Mouse (Mus musculus) E14TG2a.4 (cell line): ENCODE data around the gene Satb2.

ENCODE experiments used
- CTCF ChIP-seq: conservative IDR thresholded peaks from 2 replicates; pipeline ENCODE4 v1.5.1; 2014; ENCODE audit warnings: low read length
- POU5F1 ChIP-seq: IDR thresholded peaks from 2 replicates; pipeline ENCODE4 v1.6.1; 2014; ENCODE audit warnings: low read length, borderline replicate concordance

DNA sequence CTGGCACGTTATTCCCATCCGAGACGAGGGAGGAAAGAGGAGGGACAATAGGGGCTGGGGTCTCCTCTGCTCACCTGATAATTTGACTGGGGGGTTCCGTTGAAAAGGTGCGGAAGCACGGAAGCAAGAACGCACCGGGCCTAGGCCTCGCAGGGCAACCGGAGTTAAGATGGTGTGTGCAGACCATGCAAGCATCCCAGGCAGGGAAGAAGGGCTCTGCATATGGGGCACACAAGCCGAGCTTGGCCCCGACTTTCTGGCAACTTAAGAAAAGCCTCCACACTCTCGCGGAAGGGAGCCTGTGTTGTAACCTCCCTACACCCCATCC lies 6.0 kb upstream of the Satb2 start:
- TF ChIP-seq CTCF (no peak), POU5F1 (no peak)
